Mouse (Mus musculus) lung, adult 2 months (tissue): ENCODE data around the gene Cyth1. TPM values are rescaled to one million over a fixed set of nuclear protein-coding genes. Genes with fewer than 3 reads are reported as not detected.

Source experiments
- DNase-seq: peaks from one replicate; pipeline ENCODE4 v3.0.0; 2022
- H3K4me1 ChIP-seq: fragments of 200-500 bp; 2 replicates; pipeline ENCODE4 v1.6.1; 2011; ENCODE audit warnings: low read length; ENCODE audit not compliant: control insufficient read depth, insufficient read depth
- H3K4me3 ChIP-seq: fragments of 200-500 bp; replicated peaks from 2 replicates; pipeline ENCODE3; 2011; ENCODE audit warnings: low read depth, mild to moderate bottlenecking, control low read depth, low read length; ENCODE audit errors: extremely low read depth
- CTCF ChIP-seq: fragments of 200-500 bp; IDR thresholded peaks from 2 replicates; pipeline ENCODE4 v1.5.1; 2011; ENCODE audit warnings: mild to moderate bottlenecking, low read length, control low read depth; ENCODE audit not compliant: insufficient read depth
- POLR2A ChIP-seq: fragments of 200-500 bp; IDR thresholded peaks from 2 replicates; pipeline ENCODE4 v1.6.1; 2011; ENCODE audit warnings: low read depth, mild to moderate bottlenecking, control low read depth, low read length, borderline replicate concordance; ENCODE audit errors: extremely low read depth
- WGBS: fragments of 180-500 bp; shearing (Covaris S2); methylation state at CpG from one replicate; pipeline ENCODE4 v1.1.7; 2018; 5-methylcytosine and 5-hydroxymethylcytosine counted together
- polyA plus RNA-seq: library from polyadenylated mRNA; depleted of rRNA; stranded (reverse); fragments of >200 nt; gene quantifications from 2 replicates; pipeline ENCODE4 v1.2.3, GENCODE M21; 2012

The Cyth1 gene
- polyA plus RNA-seq, 1 experiment: 23.1 TPM

- WGBS: 35% methylated on average over 16 of the region's 16 CpGs
- H3K4me1 ChIP-seq: peaks cover 3% of the 10 kb centered on the region; the same call in 1 of the 2 replicates
- peak; percentile 89 for TF ChIP-seq POLR2A
- no peak for TF ChIP-seq CTCF
- DNase-seq: peak; percentile 50
- peak overlapping the region; percentile 88 for H3K4me3 ChIP-seq
Measured at GRCm38 (mm10) chr11:118145771-118146351, 102.5 kb downstream of the Cyth1 start.

DNA sequence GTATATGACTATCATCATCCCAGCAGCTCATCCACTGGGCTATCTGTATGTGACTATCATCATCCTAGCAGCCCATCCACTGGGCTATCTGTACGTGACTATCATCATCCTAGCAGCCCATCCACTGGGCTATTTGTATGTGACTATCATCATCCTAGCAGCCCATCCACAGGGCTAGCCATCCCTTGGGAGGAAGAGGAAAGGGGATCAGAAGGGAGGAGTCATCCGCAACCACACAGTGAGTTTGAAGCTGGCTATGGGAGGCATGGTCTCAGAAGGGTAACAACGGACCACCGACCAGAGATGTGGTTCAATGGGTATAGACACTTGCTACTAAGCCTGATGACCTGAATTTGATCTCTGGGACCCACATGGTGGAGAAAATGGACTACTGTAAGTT is 103.3 kb downstream of the Cyth1 start:
- no peak overlapping the region for H3K4me3 ChIP-seq
- peaks cover 3% of the 10 kb centered on the region; the same call in 1 of the 2 replicates for H3K4me1 ChIP-seq
- WGBS: 92% methylated on average over 4 of the region's 4 CpGs
- no peak for DNase-seq
- TF ChIP-seq CTCF: no peak
- no peak for TF ChIP-seq POLR2A

DNA sequence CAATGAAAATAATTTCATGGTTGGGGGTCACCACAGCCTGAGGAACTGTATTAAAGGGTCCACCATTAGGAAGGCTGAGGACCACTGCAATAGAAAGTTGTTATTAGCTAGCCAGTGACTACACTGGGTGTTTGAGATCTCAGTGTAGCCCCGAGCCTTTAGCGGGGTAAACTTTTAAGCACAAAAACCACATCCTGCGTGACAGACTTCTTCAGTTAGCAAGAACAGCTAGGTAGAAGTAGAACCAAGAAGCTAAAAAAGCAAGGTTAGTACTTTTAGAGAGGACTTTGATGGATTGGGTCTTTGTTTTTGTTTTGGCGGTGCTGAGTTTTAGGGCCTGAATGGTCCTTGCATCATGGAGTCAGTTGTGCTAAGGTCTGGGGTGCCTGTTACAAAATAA is 104.7 kb downstream of the Cyth1 start:
- peaks cover 3% of the 10 kb centered on the region; the same call in 1 of the 2 replicates for H3K4me1 ChIP-seq
- DNase-seq: no peak
- H3K4me3 ChIP-seq: no peak overlapping the region
- no peak for TF ChIP-seq CTCF
- 82% methylated on average over 4 of the region's 4 CpGs for WGBS

GRCm38 (mm10) chr11:118142547-118143165 is 105.7 kb downstream of the Cyth1 start:
- no peak for DNase-seq
- TF ChIP-seq POLR2A: no peak
- 35% methylated on average over 7 of the region's 7 CpGs for WGBS
- H3K4me3 ChIP-seq: no peak overlapping the region
- H3K4me1 ChIP-seq: peaks cover 3% of the 10 kb centered on the region; the same call in 1 of the 2 replicates

GRCm38 (mm10) chr11:118140771-118141565 is 107.4 kb downstream of the Cyth1 start:
- H3K4me3 ChIP-seq: no peak overlapping the region
- no peak for DNase-seq
- WGBS: 55% methylated on average over 10 of the region's 10 CpGs

GRCm38 (mm10) chr11:118138347-118138746 is 110.0 kb downstream of the Cyth1 start:
- 98% methylated on average over 6 of the region's 6 CpGs for WGBS
- no peak for DNase-seq
- TF ChIP-seq POLR2A (no peak), CTCF (no peak)
- no peak overlapping the region for H3K4me3 ChIP-seq
- no peaks in the 10 kb centered on the region for H3K4me1 ChIP-seq

More at GRCm38 (mm10) chr11:118140771-118141565, 107.4 kb downstream of the Cyth1 start:
- H3K4me1 ChIP-seq: no peaks in the 10 kb centered on the region
- TF ChIP-seq CTCF (no peak), POLR2A (no peak)

DNA sequence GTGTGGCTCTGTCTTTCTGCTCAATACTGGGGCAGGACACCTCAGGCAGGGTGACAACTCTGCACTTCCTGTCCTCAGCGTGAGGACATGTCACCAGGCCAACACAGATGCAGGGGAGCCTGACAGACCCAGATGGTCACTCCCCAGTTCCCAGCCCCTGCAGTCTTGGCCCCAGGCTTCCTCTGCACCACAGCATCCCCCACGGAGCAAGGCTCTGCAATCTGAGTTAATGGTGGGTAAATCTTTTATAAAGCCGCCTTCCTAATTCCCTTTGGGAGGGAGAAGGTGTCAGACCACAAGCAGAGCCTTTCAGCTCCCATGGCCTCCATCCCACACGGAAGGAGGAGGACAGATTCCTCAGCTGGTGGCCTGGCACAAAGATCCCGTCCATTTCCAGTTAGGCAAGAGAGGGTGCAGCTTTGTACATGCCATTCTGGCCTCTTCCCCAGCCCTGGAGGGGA is 112.2 kb downstream of the Cyth1 start:
- Histone ChIP-seq H3K4me3 (no peak overlapping the region), H3K4me1 (no peaks in the 10 kb centered on the region)
- 48% methylated on average over 5 of the region's 5 CpGs for WGBS
- TF ChIP-seq POLR2A: no peak
- no peak for TF ChIP-seq CTCF
- no peak for DNase-seq

GRCm38 (mm10) chr11:118135271-118135670 is 113.1 kb downstream of the Cyth1 start:
- no peak for DNase-seq
- no peak for TF ChIP-seq POLR2A
- TF ChIP-seq CTCF: no peak
- H3K4me1 ChIP-seq: no peaks in the 10 kb centered on the region
- H3K4me3 ChIP-seq: no peak overlapping the region
- 32% methylated on average over 6 of the region's 6 CpGs for WGBS

- no peak for TF ChIP-seq CTCF
- TF ChIP-seq POLR2A: no peak
- Histone ChIP-seq H3K4me1 (no peaks in the 10 kb centered on the region), H3K4me3 (no peak overlapping the region)
- DNase-seq: no peak
- WGBS: 49% methylated on average over 4 of the region's 4 CpGs
Measured at GRCm38 (mm10) chr11:118133752-118134169, 114.6 kb downstream of the Cyth1 start.
